Mouse (Mus musculus) lung, embryonic 14.5 days (tissue): ENCODE measurements around the gene 9130213A22Rik. TPM values are rescaled to one million over a fixed set of nuclear protein-coding genes. Genes with fewer than 3 reads are reported as not detected.

ENCODE experiments used
- ATAC-seq: fragments of 200-750 bp; cut with Nextera tagmentation; 2 replicates; pipeline ENCODE4 v1.8.0; 2017; ENCODE audit warnings: mild to moderate bottlenecking, moderate TSS enrichment, moderate library complexity; ENCODE audit not compliant: insufficient read depth
- DNase-seq: peaks from one replicate; pipeline ENCODE4 v3.0.0-alpha.2; 2015
- H3K27ac ChIP-seq: fragments of 300-500 bp; sonication (generic); 2 replicates; pipeline ENCODE4 v1.5.1; 2014; ENCODE audit warnings: low read depth, mild to moderate bottlenecking, moderate library complexity
- H3K27me3 ChIP-seq: fragments of 300-500 bp; sonication (generic); 2 replicates; pipeline ENCODE4 v1.6.1; 2014; ENCODE audit warnings: low read length, control low read depth; ENCODE audit not compliant: insufficient read depth
- H3K36me3 ChIP-seq: fragments of 300-500 bp; sonication (generic); 2 replicates; pipeline ENCODE4 v1.6.1; 2014; ENCODE audit warnings: control low read depth; ENCODE audit not compliant: insufficient read depth
- H3K4me1 ChIP-seq: fragments of 300-500 bp; sonication (generic); 2 replicates; pipeline ENCODE4 v1.6.1; 2014; ENCODE audit warnings: antibody characterized with exemption, control low read depth; ENCODE audit not compliant: insufficient read depth
- H3K4me2 ChIP-seq: fragments of 300-500 bp; sonication (generic); 2 replicates; pipeline ENCODE4 v1.6.1; 2014; ENCODE audit warnings: mild to moderate bottlenecking
- H3K4me3 ChIP-seq: fragments of 300-500 bp; sonication (generic); 2 replicates; pipeline ENCODE4 v1.5.1; 2014; ENCODE audit warnings: low read depth, low read length
- H3K9ac ChIP-seq: fragments of 300-500 bp; sonication (generic); 2 replicates; pipeline ENCODE4 v1.6.1; 2014
- H3K9me3 ChIP-seq: fragments of 300-500 bp; sonication (generic); 2 replicates; pipeline ENCODE4 v1.6.1; 2016; ENCODE audit warnings: low read depth, low read length, control low read depth
- CTCF ChIP-seq: IDR thresholded peaks from 2 replicates; pipeline ENCODE4 v1.5.1; 2016; ENCODE audit warnings: antibody characterized with exemption, low read depth
- WGBS: fragments of 180-500 bp; shearing (Covaris S2); extraction: QIAGEN DNeasy Blood & Tissue Kit; methylation state at CpG from one replicate; pipeline ENCODE4 v1.1.7; 2014; 5-methylcytosine and 5-hydroxymethylcytosine counted together
- polyA plus RNA-seq: library from polyadenylated mRNA; unstranded; fragments of >200 nt; fragmentation: Nextera tagmentation; extraction: Ambion mirVana; gene quantifications from 2 replicates; pipeline ENCODE4 v1.2.1, GENCODE M21; 2014

Gene 9130213A22Rik
- polyA plus RNA-seq, 1 experiment from 2014 or later = 0.41 TPM

DNA sequence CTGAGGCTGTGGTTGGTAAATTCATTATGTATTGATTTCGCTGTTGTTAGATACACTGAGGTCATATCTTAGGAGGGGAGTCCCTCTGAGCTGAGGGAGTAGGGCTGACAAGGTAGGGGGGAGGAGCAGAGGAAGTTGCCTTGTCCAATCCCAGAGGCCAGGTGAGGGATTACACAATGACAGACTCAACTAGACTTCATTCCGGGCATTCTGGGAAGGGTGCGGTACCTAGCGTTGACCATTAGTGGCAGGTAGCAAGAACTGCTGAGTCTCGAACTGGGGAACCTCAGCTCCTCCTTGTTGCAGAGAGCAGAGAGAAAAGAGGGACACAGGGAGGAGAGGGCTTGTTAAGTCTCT, 11.2 kb upstream of the 9130213A22Rik start:
- Histone ChIP-seq H3K36me3 (no peaks in the 10 kb centered on the region), H3K9me3 (no peaks in the 10 kb centered on the region), H3K4me3 (peak overlapping the region; percentile 45), H3K9ac (peak overlapping the region; percentile 41; the same call in 1 of the 2 replicates), H3K4me2 (peak overlapping the region; percentile 68), H3K4me1 (no peaks in the 10 kb centered on the region), H3K27ac (no peak overlapping the region), H3K27me3 (no peaks in the 10 kb centered on the region)
- ATAC-seq (0 out of 2 replicates have a peak, but pooled peaks have one; percentile 4), DNase-seq (no peak)
- WGBS = 21% methylated on average over 5 of the region's 5 CpGs
- TF ChIP-seq CTCF = no peak

DNA sequence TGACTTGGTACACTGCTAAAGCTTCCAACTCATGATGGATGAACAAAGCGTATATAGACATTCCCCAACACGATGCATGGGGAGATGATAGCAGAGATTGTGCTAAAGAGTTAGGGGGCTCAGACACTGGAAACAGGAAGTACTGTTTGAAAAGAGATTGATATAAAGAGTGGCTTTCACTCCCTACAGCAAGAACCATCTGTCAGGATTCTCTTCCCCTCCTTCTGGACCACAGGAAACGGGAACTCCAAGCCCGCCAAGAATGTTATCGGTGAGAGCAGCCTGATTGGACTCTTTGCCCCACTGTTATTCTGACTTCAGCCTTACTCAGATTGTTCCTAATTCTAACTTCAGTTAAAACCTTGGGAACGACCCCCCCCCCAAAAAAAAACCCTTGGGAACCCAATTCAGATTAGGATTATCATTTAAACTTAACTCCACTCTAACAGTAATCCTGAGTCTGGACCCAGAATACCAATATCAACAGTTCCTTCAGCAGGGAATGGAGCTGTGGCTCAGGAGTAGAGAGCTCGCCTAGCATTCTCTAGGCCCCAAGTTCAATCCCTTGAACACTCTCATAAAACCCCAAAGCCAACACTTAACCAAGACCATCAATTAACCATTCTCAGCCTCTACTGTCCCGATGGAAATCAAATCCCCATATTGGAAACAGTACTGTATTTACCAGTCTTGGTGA, 6.2 kb upstream of the 9130213A22Rik start:
- Histone ChIP-seq H3K27ac (no peak overlapping the region), H3K9ac (no peak overlapping the region), H3K4me2 (no peak overlapping the region), H3K9me3 (no peaks in the 10 kb centered on the region), H3K4me1 (peaks cover 6% of the 10 kb centered on the region), H3K36me3 (no peaks in the 10 kb centered on the region), H3K4me3 (no peak overlapping the region), H3K27me3 (no peaks in the 10 kb centered on the region)
- DNase-seq = peak; percentile 9
- WGBS = 54% methylated on average over 8 of the region's 8 CpGs
- TF ChIP-seq CTCF = no peak
- no peak for ATAC-seq

DNA sequence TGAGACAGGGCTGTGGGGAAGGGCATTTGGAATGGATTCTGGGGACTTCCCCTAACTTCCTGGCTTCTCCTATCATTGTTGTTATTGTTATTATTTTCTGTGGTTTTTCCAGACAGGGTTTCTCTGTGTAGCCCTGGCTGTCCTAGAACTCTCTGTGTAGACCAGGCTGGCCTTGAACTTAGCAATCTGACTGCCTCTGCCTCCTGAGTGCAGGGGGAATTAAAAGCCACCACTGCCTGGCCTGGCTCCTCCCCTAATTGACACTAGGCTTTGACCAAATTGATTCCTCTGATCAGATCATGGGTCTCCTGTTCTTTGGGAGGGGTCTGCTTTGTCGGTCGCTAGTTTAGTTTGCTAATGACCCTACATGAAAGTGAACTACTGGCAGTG, 4.3 kb upstream of the 9130213A22Rik start:
- no peaks in the 10 kb centered on the region for H3K27me3 ChIP-seq
- H3K4me2 ChIP-seq = peak overlapping the region; percentile 77
- H3K4me1 ChIP-seq = peaks cover 6% of the 10 kb centered on the region
- ATAC-seq = no peak
- peak overlapping the region; percentile 54 for H3K9ac ChIP-seq
- H3K27ac ChIP-seq = no peak overlapping the region
- WGBS = 51% methylated on average over 2 of the region's 2 CpGs
- no peak for TF ChIP-seq CTCF
- no peak for DNase-seq
- no peaks in the 10 kb centered on the region for H3K9me3 ChIP-seq
- no peaks in the 10 kb centered on the region for H3K36me3 ChIP-seq
- peak overlapping the region; percentile 61 for H3K4me3 ChIP-seq

DNA sequence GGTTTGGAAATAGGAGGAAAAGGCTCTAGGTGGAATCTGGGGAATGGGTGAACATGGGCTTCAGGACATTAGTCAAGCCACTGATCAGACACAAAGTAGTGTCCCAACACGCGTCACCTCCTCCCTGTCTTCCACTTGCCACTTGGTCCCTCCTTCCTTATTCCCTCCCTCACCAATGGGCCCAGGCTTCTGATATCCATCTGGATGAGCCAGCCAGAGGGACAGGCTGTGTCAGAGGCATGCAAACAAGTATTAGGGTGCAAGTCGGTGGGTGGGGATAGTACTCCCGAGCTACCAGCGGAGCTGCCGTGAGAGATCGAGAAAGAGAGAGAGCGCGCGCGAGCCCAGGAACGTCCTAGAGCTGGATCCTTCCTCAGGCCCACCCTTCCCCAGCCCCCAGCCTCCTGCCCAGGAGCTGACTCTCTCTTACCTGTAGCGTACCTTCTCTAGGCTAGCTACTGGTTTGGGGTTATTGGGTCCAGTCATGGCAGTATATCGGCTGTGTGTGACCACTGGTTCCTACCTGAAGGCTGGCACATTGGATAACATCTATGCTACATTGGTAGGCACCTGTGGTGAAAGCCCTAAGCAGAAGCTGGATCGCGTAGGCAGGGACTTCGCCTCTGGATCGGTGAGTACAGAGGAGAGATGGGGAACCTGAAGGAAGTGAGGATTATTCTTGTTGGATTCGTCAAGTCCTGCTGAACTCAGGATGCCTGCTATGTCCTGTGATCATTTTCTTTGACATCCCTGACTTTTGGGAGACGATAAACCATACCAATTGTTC, 3.7 kb upstream of the 9130213A22Rik start:
- Histone ChIP-seq H3K27ac (no peak overlapping the region), H3K4me3 (peak overlapping the region; percentile 61), H3K27me3 (no peaks in the 10 kb centered on the region), H3K9ac (peak overlapping the region; percentile 54), H3K4me2 (peak overlapping the region; percentile 77), H3K9me3 (no peaks in the 10 kb centered on the region), H3K36me3 (no peaks in the 10 kb centered on the region), H3K4me1 (peaks cover 6% of the 10 kb centered on the region)
- no peak for ATAC-seq
- no peak for TF ChIP-seq CTCF
- peak; percentile 29 for DNase-seq
- 10% methylated on average over 20 of the region's 20 CpGs for WGBS

DNA sequence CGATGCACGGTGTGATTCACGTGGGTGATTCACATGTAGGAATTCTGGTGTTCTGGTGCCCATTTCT, 3.3 kb upstream of the 9130213A22Rik start, which contains the start of gene Aloxe3:
Aloxe3 (plus strand) TSS at position 45 of the 67 bp plus-strand sequence.
- Histone ChIP-seq H3K4me2 (peak within 1 kb of the TSS; percentile 77), H3K36me3 (no peaks in the 10 kb centered on the region), H3K9me3 (no peaks in the 10 kb centered on the region), H3K4me1 (peaks cover 6% of the 10 kb centered on the region), H3K9ac (peak within 1 kb of the TSS; percentile 54), H3K4me3 (peak within 1 kb of the TSS; percentile 61), H3K27ac (peak within 1 kb of the TSS; percentile 55; the same call in 1 of the 2 replicates), H3K27me3 (no peaks in the 10 kb centered on the region)
- DNase-seq = no peak
- no peak for TF ChIP-seq CTCF
- 0% methylated on average over 3 of the region's 3 CpGs for WGBS
- no peak for ATAC-seq

DNA sequence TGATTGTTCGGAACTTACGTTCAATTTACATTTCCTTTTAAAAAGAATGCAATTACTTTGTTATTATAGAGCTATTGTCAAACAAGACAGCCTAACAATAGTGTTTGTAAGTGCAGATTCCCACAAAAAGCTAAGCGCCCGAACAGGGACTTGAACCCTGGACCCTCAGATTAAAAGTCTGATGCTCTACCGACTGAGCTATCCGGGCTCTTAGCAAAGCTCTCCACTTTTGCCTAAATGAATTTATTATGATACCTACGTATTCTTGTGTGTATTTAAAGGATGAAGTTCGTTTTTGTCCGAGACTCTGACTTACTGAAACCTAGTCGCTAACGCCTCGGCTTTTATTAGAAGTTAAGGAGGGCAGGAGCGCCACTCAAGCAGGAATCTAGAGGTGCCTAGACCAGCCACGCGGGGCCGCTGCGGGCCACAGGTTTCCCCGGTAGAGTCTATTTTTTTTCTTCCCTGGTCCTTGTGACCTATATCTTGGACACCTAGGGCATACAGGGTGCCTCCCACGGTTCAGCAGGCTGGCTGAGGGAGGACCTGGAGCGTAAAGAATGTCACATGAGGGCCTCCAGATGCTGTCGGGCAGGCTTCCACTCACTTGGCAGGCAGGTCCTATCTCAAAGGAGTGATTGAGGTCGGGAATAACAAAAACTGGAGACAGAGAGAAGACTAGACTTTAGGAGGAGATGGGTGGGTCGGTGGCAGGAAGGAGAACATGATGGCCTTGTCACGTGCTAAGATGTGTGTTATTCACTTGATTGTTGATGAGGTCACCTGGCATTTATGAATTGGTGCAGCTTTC, 2.9 kb upstream of the 9130213A22Rik start:
- Histone ChIP-seq H3K4me1 (peaks cover 6% of the 10 kb centered on the region), H3K36me3 (no peaks in the 10 kb centered on the region), H3K4me2 (peak overlapping the region; percentile 77), H3K4me3 (peak overlapping the region; percentile 61), H3K27ac (peak overlapping the region; percentile 55; the same call in 1 of the 2 replicates), H3K9ac (peak overlapping the region; percentile 54), H3K9me3 (no peaks in the 10 kb centered on the region), H3K27me3 (no peaks in the 10 kb centered on the region)
- TF ChIP-seq CTCF = peak; percentile 64
- peak; percentile 98 for DNase-seq
- peak; percentile 33 for ATAC-seq
- WGBS = under 1% methylated on average over 24 of the region's 24 CpGs

DNA sequence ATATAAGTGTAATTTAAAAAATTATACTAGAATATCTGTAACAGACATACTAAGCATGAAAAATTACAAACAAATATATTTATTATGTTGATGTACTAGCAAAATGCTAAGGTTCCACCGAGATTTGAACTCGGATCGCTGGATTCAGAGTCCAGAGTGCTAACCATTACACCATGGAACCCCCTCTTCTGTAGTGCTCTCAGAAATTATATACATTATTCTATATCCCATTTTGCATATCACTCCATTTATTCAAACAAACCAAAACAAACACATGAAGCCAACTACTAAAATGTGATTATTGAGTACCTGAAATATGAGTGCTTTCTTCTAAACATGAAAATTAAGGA, 2.1 kb upstream of the 9130213A22Rik start:
- H3K4me2 ChIP-seq = peak overlapping the region; percentile 93
- H3K9me3 ChIP-seq = no peaks in the 10 kb centered on the region
- DNase-seq (peak; percentile 95), ATAC-seq (peak; percentile 51)
- no peaks in the 10 kb centered on the region for H3K36me3 ChIP-seq
- H3K27me3 ChIP-seq = no peaks in the 10 kb centered on the region
- no peak overlapping the region for H3K27ac ChIP-seq
- no peak overlapping the region for H3K9ac ChIP-seq
- H3K4me1 ChIP-seq = peaks cover 13% of the 10 kb centered on the region
- WGBS = 0% methylated on average over 3 of the region's 3 CpGs
- peak overlapping the region; percentile 74 for H3K4me3 ChIP-seq
- no peak for TF ChIP-seq CTCF
